Mouse (Mus musculus): ENCODE results near the gene Mrm2. TPM values are rescaled to one million over a fixed set of nuclear protein-coding genes. Genes with fewer than 3 reads are reported as not detected.
A peak's percentile ranks its signal among the peaks of the same experiment; 100 is the strongest.

Mrm2 gene
- polyA plus RNA-seq, 1 experiment from 2014 or later: 20.2 TPM

DNA sequence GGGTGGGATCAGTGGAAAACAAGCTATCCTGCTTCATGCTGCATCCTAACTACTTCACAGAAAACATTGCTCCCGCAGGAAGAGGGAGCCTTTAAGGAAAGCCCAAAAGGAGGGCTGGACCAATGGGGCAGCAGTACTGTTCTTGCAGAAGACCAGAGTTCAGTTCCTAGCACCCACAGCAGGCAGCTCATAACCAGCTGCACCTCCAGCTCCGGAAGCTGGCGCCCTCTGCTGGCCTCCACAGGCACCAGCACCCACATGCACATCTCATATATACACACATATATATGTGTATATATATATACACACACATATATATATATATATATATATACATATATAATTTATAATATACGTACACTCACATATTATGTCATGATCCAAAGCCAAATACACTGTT lies 7.1 kb upstream of the Mrm2 start:
- Histone ChIP-seq H3K4me2 (no peak overlapping the region), H3K4me1 (no peaks in the 10 kb centered on the region), H3K27ac (no peak overlapping the region), H3K9ac (no peak overlapping the region), H3K4me3 (no peak overlapping the region), H3K27me3 (no peaks in the 10 kb centered on the region), H3K36me3 (peaks cover 48% of the 10 kb centered on the region), H3K9me3 (no peaks in the 10 kb centered on the region)
- no peak for ATAC-seq (ENCODE audit: insufficient number of reproducible peaks, low FRiP score, low TSS enrichment, low read depth)
- WGBS: 99% methylated on average over 4 of the region's 4 CpGs

DNA sequence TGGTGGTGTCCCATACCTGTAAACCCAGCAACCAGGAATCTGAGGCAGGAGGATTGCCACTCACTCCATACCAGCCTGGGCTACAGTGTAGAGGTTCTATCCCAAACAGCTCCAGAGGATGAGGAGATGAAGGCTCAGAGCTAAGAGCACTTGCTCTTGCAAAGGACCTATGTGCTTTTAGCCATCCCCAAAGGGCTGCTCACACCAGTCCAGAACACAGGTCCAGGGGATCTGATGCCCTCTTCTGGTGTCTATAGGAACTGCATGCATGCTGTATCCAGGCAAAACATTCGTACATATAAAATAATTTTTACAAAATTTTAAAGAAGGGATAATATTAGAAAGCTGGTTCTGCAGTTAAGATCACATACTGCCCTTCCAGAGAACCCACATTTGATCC lies 5.0 kb upstream of the Mrm2 start:
- H3K9me3 ChIP-seq: no peaks in the 10 kb centered on the region
- no peak overlapping the region for H3K27ac ChIP-seq
- H3K27me3 ChIP-seq: no peaks in the 10 kb centered on the region
- no peak for ATAC-seq (ENCODE audit: insufficient number of reproducible peaks, low FRiP score, low TSS enrichment, low read depth)
- no peak overlapping the region for H3K4me3 ChIP-seq
- 81% methylated on average over 1 of the region's 1 CpGs for WGBS
- no peak overlapping the region for H3K9ac ChIP-seq
- peaks cover 43% of the 10 kb centered on the region for H3K36me3 ChIP-seq
- H3K4me2 ChIP-seq: no peak overlapping the region
- H3K4me1 ChIP-seq: peaks cover 8% of the 10 kb centered on the region; the same call in 1 of the 2 replicates

DNA sequence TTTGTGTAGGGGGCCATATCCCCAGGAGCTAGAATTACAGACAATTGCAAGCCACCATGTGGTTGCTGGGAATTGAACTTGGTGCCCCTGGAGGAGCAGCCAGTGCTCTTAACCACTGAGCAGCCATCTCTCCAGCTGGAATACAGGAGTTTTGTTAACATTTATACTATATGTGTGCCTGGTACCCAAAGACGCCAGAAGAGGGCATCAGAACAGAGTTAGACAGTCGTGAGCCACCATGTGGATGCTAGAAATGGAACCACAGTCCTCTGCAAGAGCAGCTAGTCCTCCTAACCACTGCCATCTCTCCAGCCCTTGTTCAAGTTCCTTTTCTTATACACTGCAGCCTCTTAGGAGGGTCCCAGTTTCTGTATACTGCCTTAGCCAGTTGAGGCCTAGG lies 1.9 kb upstream of the Mrm2 start:
- no peak overlapping the region for H3K4me2 ChIP-seq
- no peak overlapping the region for H3K9ac ChIP-seq
- 39% methylated on average over 2 of the region's 2 CpGs for WGBS
- no peaks in the 10 kb centered on the region for H3K9me3 ChIP-seq
- no peak for ATAC-seq (ENCODE audit: insufficient number of reproducible peaks, low FRiP score, low TSS enrichment, low read depth)
- H3K36me3 ChIP-seq: peaks cover 17% of the 10 kb centered on the region
- H3K27me3 ChIP-seq: no peaks in the 10 kb centered on the region
- H3K4me3 ChIP-seq: no peak overlapping the region
- H3K4me1 ChIP-seq: peaks cover 17% of the 10 kb centered on the region
- no peak overlapping the region for H3K27ac ChIP-seq

DNA sequence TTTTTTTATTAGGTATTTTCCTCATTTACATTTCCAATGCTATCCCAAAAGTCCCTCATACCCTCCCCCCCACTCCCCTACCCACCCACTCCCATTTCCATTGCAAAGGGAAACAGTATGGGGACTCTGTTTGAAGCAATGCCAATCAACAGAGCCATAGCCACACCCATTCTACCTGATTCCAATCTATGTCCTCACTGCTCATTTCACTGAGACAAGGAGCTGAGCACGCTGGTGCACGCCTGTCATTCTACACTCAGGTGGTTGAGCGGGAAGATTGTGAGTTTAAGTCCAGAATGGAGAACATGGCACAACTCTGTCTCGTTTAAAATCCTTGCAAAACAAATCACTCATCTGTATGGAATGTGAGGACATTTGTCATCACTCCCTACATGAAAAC lies 821 bp upstream of the Mrm2 start:
- Histone ChIP-seq H3K27ac (peak overlapping the region; percentile 89; the same call in 1 of the 2 replicates), H3K9ac (no peak overlapping the region), H3K36me3 (peaks cover 17% of the 10 kb centered on the region), H3K27me3 (no peaks in the 10 kb centered on the region), H3K4me3 (peak overlapping the region; percentile 55), H3K4me1 (peaks cover 17% of the 10 kb centered on the region), H3K4me2 (peak overlapping the region; percentile 89), H3K9me3 (no peaks in the 10 kb centered on the region)
- WGBS: 44% methylated on average over 4 of the region's 4 CpGs
- no peak for ATAC-seq (ENCODE audit: insufficient number of reproducible peaks, low FRiP score, low TSS enrichment, low read depth)

DNA sequence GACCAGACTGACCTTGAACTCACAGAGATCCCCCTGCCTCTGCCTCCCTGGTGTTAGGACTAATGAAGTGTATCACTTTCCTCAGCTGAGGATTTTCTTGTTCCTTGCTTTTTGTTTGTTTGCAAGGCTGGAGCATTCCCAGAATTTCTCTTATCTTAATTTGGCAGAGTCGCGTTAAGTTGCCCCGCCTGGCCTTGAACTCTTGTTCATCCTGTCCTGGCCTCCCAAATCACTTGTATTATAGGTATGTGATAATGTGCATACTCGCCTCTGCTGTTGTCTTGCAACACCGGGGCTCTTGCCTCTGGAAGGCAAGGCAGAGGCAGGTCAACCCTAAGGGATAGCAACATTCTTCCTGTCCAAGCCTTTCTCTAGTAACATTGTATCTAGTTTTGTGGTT lies 7.6 kb downstream of the Mrm2 start:
- no peak for ATAC-seq (ENCODE audit: insufficient number of reproducible peaks, low FRiP score, low TSS enrichment, low read depth)
- 90% methylated on average over 5 of the region's 5 CpGs for whole genome bisulfite sequencing

DNA sequence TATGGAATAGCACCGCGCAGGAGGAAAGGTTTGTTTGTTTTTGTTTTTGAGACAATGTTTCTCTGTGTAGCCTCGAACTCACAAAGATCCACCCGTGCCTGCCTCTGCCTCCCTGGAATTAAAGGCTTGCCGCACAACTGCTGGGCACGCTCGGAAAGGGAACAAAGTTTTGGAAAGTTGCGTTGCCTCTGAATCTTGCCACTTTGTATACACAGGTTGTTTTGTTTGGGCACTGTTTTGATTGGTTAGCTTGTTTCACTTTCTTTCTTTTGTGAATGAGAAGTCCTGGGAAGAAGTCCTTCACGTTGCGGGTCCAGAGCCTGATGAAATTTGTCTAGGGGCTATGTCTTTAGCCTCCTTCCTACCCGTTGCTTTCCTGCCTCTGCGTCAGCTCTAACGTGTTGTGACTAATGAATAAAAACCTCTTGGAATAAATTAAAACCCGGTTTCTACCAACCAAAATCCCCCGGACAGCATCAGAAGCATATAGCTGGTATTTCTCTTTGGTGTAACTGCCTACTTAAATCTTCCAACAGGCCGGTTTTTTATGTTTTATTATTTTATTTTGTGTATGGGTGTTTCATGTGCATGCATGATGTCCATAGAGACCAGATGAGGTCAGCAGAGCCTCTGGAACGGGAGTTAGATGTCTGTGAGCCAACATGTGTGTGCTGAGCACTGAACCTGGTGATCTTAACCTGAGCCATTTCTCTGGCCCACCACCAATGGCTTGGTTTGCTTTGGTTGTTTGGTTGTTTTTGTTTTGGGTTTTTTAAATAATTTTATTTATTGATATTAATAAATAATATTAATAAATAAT lies 9.7 kb downstream of the Mrm2 start:
- no peaks in the 10 kb centered on the region for H3K9me3 ChIP-seq
- H3K4me3 ChIP-seq: peak overlapping the region; percentile 94
- H3K27me3 ChIP-seq: no peaks in the 10 kb centered on the region
- H3K27ac ChIP-seq: peak overlapping the region; percentile 82
- ATAC-seq (ENCODE audit: insufficient number of reproducible peaks, low FRiP score, low TSS enrichment, low read depth): no peak
- H3K9ac ChIP-seq: peak overlapping the region; percentile 97
- peaks cover 5% of the 10 kb centered on the region; the same call in 1 of the 2 replicates for H3K36me3 ChIP-seq
- peak overlapping the region; percentile 80 for H3K4me2 ChIP-seq
- H3K4me1 ChIP-seq: peaks cover 11% of the 10 kb centered on the region; the same call in 1 of the 2 replicates
- WGBS: 1% methylated on average over 17 of the region's 17 CpGs

More for the DNA sequence above, 7.6 kb downstream of the Mrm2 start:
- Histone ChIP-seq H3K9ac (no peak overlapping the region), H3K4me3 (no peak overlapping the region), H3K27ac (no peak overlapping the region), H3K27me3 (no peaks in the 10 kb centered on the region), H3K9me3 (no peaks in the 10 kb centered on the region), H3K4me1 (peaks cover 11% of the 10 kb centered on the region; the same call in 1 of the 2 replicates), H3K4me2 (no peak overlapping the region), H3K36me3 (peaks cover 23% of the 10 kb centered on the region)

DNA sequence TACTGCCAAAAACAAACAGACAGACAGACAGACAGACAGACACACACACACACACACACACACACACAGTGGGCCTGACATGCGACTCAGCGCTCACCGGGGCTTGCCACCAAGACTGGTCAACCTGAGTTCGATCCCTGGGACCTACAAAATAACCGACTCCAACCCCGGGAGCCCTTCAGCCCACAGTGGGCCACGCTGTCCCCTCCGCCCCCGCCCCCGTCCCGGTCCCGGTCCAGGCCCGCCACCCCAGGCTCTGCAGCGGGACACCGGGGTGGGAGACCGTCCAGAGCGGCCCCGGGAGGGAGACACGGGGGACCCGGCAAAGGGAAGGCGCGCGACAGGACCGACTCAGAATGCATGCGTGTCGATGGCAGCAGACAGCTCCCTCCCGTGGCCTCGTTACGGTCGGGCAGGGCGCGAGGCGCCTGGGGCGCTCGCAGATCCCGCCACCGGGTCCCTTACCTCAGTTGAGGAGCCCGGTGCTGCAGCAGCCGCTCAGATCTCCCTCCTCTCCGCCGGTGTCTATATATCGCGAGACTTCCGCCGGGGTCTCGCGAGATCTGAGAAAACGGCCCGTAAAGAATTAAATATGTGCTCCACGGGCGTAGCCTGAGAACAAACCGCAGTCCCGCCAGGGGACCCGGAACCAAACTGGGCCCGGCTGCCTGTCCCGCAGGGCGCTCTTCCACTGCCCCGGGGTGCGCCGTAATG lies 10.5 kb downstream of the Mrm2 start, which contains the start of the genes Mad1l1 and Nudt1:
TSS of gene Mad1l1 (minus strand) at position 511 of the 714 bp plus-strand sequence.
TSS of gene Nudt1 (plus strand) at position 615 of the 714 bp plus-strand sequence.
- peak; percentile 86 for ATAC-seq (ENCODE audit: insufficient number of reproducible peaks, low FRiP score, low TSS enrichment, low read depth)
- no peaks in the 10 kb centered on the region for H3K9me3 ChIP-seq
- H3K27ac ChIP-seq: peak within 1 kb of the TSS; percentile 82
- H3K9ac ChIP-seq: peak within 1 kb of the TSS; percentile 97
- no peaks in the 10 kb centered on the region for H3K27me3 ChIP-seq
- H3K4me1 ChIP-seq: peaks cover 11% of the 10 kb centered on the region; the same call in 1 of the 2 replicates
- under 1% methylated on average over 60 of the region's 60 CpGs for WGBS
- peak within 1 kb of the TSS; percentile 94 for H3K4me3 ChIP-seq
- H3K36me3 ChIP-seq: peaks cover 7% of the 10 kb centered on the region; the same call in 1 of the 2 replicates
- peak within 1 kb of the TSS; percentile 80 for H3K4me2 ChIP-seq

DNA sequence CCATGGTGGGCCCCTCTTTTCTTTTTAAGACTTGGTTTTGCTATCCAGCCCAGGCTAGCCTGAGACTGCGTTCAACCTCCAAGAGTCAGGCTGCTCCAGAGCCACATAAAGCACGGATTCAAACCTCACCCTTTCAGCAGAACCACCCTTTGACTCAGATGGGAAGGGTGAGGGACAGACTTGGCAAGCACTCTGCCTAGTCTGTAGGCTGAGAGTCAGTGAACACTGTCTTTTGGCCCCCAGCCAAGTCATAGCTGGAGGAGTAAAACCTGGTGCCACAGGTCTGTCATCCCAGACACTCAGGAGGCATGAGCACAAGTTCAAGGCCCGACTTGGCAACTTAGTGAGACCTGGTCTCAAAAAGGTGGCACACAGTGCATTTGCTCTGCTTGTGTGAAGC lies 15.0 kb downstream of the Mrm2 start:
- Histone ChIP-seq H3K9me3 (no peaks in the 10 kb centered on the region), H3K4me3 (no peak overlapping the region), H3K36me3 (peaks cover 28% of the 10 kb centered on the region), H3K4me1 (peaks cover 11% of the 10 kb centered on the region; the same call in 1 of the 2 replicates), H3K27ac (no peak overlapping the region), H3K27me3 (no peaks in the 10 kb centered on the region), H3K9ac (no peak overlapping the region), H3K4me2 (no peak overlapping the region)
- no peak for ATAC-seq (ENCODE audit: insufficient number of reproducible peaks, low FRiP score, low TSS enrichment, low read depth)
- 68% methylated on average over 3 of the region's 3 CpGs for WGBS

DNA sequence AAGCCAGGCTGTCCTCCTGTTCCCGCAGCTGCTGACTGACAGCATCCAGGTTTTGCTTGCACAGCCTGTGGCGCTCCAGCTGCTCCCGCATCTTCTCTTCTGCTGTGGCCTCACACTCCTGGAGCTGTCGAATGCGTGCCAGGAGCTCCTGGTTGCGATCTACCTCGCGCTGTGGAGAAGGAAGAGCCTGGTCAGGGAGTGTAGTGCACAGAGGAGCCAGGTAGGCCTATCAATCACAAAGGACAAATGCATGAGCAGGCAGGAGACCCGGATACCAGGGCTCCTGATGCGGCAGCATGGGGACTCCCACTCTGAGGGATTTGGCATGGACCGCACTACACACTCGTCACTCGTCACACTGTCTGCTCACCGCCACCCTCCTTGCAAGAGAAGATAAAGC lies 24.1 kb downstream of the Mrm2 start:
- no peaks in the 10 kb centered on the region for H3K27me3 ChIP-seq
- H3K9ac ChIP-seq: no peak overlapping the region
- H3K4me2 ChIP-seq: no peak overlapping the region
- H3K36me3 ChIP-seq: peaks cover 85% of the 10 kb centered on the region
- H3K4me1 ChIP-seq: no peaks in the 10 kb centered on the region
- WGBS: 94% methylated on average over 14 of the region's 14 CpGs
- H3K9me3 ChIP-seq: no peaks in the 10 kb centered on the region
- no peak overlapping the region for H3K27ac ChIP-seq
- no peak overlapping the region for H3K4me3 ChIP-seq
- no peak for ATAC-seq (ENCODE audit: insufficient number of reproducible peaks, low FRiP score, low TSS enrichment, low read depth)

DNA sequence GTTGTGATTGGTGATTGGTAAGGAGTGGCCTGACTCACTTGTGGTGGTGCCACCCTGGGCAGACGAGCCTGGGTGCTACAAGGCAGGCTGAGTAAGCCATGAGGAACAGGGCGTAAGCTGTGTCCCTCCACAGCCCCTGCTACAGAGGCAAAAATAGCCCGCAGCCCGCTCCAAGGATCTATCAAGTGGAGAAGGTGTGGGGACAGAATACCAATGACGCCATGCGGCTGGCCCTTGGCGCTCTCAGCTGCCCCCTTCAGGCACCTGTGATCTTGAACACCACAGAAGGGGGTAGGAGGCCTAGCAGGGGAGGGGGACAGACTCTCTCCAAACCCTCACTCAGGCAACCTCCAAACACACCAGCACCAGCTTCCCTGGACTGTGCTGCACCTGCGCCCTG lies 25.7 kb downstream of the Mrm2 start:
- 89% methylated on average over 8 of the region's 8 CpGs for WGBS
- Histone ChIP-seq H3K27ac (no peak overlapping the region), H3K9ac (no peak overlapping the region), H3K27me3 (no peaks in the 10 kb centered on the region), H3K4me1 (no peaks in the 10 kb centered on the region), H3K9me3 (no peaks in the 10 kb centered on the region), H3K4me3 (no peak overlapping the region), H3K4me2 (no peak overlapping the region), H3K36me3 (peaks cover 87% of the 10 kb centered on the region)
- no peak for ATAC-seq (ENCODE audit: insufficient number of reproducible peaks, low FRiP score, low TSS enrichment, low read depth)

DNA sequence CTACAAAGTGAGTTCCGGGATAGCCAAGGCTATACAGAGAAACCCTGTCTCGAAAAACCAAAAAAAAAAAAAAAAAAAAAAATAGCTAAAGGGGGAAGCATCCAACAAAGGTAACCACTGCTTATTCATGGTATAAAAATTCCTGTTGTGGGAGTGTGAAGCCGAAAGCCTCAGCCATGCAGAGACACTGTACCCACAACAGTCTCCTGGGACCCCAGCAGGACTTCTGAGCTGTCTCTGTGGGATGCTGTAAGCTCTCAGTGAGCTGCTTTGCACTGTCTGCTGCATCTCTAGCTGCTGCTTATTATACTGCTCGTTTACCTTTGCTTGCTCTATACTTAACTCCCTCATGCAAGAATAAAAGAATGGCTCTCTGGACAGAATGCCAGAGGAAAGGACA lies 33.4 kb downstream of the Mrm2 start:
- H3K27me3 ChIP-seq: no peaks in the 10 kb centered on the region
- H3K9ac ChIP-seq: no peak overlapping the region
- H3K27ac ChIP-seq: no peak overlapping the region
- ATAC-seq (ENCODE audit: insufficient number of reproducible peaks, low FRiP score, low TSS enrichment, low read depth): no peak
- no peaks in the 10 kb centered on the region for H3K9me3 ChIP-seq
- H3K4me1 ChIP-seq: no peaks in the 10 kb centered on the region
- H3K4me2 ChIP-seq: no peak overlapping the region
- WGBS: 85% methylated on average over 4 of the region's 4 CpGs
- H3K4me3 ChIP-seq: no peak overlapping the region
- peaks cover 74% of the 10 kb centered on the region for H3K36me3 ChIP-seq

DNA sequence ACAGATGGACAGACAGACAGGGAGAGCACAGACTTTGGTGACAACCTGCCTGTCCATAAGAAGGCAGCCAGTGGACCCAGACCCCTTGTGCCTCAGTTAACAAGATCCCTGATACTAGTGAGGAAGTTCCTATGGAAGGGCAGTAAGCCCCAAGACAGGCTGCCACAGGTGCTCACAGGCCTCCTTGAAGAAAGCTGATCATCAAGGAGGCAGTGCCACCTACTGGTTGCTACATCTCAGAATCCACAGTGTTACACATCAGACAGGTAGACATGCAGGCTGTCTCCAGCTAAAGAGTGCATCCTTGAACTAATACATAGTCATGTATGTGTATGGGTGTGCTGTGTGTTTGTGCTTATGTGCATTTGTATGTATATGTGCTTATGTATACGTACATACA lies 39.5 kb downstream of the Mrm2 start:
- 79% methylated on average over 1 of the region's 1 CpGs for WGBS
- H3K27ac ChIP-seq: no peak overlapping the region
- no peak overlapping the region for H3K4me2 ChIP-seq
- peaks cover 11% of the 10 kb centered on the region; the same call in 1 of the 2 replicates for H3K4me1 ChIP-seq
- H3K27me3 ChIP-seq: no peaks in the 10 kb centered on the region
- H3K4me3 ChIP-seq: no peak overlapping the region
- ATAC-seq (ENCODE audit: insufficient number of reproducible peaks, low FRiP score, low TSS enrichment, low read depth): no peak
- peaks cover 50% of the 10 kb centered on the region for H3K36me3 ChIP-seq
- H3K9me3 ChIP-seq: no peaks in the 10 kb centered on the region
- H3K9ac ChIP-seq: no peak overlapping the region

All from limb, embryonic 15.5 days (tissue).